Mouse (Mus musculus) kidney, postnatal 10 days (tissue): Measurements from ENCODE around the gene G0s2.

Source experiments
- DNase-seq: peaks from one replicate; pipeline ENCODE4 v3.0.0; 2021; ENCODE audit warnings: mixed read lengths

The G0s2 gene

DNA sequence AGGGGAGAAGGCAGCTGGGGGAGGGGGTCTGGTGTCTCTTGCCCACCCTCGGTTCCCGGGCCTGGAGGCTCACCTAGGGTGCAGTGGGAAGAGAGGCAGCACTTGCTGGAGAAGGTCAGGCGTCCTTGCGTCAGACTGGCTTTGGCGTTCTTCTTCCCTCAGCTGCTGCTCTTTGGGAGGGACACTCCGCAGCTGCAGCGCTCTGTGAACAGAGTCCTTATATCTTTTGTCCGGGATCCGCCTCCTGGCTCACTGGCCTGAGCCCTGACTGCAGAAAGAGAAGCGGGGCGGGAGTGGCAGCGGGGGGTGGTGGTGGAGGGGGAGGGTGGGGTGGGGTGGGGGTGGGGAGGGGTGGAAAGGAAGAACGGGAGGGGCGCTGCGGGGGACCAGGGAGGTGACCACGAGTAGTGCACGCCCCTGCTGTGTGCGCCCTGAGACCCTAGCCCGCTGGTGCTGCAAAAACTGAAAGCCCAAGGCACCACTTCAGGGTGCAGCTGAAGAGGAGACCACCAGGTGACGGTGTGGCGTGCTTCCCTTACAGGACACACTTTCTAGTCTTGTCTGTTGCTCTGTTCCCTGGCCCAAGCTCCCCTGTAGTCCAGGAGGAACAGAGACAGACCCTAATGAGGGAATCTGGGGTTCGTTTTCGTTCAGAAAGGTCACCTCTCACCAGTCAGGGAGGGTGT lies at the start of gene G0s2:
Gene G0s2, minus strand, starts transcription at position 302 of the 686 bp plus-strand sequence.
- peak; percentile 89 for DNase-seq

DNA sequence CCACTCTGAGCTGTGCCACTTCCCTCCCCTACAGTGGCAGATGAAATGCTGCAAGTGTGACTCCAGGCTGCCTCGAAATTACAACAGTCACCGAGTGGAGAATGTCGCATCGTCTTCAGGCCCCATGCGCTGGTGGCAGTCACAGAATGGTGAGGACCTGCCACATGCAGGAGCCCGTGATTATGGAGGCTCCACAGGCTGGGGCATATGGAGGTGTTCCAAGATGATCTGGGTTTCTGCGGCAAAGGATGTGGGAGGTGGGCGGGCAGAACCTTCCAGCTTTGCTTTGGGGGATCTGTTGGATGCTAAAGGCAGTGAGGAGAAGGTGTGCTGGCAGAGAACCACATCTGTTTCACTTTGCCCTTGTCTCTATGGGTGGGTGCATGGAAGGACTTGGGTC lies 47.4 kb upstream of the G0s2 start:
- DNase-seq, result no peak

DNA sequence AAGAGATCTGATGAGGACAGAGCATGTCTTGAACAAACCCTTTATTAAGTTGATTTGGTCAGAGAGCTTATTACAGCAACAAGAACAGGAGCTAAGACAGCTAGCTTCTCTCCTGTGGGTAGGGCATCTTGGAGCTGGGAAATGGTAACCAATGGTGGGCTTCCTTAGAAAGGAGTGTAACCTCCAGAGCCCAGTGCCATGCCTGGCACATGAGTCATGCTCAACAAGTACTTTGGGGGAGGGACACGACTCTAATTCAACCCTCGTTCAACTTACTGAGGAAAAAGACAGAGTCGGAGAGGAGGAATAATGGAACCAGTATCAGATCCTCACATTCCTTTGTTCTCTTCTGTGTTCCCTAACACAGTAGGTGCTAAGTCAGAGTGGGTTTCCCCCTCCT lies 46.7 kb upstream of the G0s2 start:
- DNase-seq, result no peak

DNA sequence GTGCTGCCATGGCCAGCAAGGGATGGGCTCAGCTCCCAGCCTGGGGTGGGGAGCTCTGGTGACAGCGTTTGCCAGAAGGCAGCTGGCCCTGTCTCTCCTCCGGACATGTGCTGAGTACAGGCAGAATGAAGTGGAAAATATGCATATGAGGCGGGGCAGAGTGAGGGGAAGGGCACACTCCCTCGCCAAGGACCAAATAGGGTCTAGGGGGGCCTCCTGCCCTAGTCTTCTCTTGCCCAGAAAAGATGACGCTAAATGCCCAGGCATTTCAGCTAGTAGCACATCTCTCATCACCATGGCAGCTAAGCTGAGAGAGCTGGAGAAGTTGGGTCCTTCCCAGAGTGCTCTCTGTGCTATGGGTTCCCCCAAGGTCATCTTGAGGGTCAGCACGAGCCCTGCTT lies 44.1 kb upstream of the G0s2 start:
- DNase-seq, result peak; percentile 74

DNA sequence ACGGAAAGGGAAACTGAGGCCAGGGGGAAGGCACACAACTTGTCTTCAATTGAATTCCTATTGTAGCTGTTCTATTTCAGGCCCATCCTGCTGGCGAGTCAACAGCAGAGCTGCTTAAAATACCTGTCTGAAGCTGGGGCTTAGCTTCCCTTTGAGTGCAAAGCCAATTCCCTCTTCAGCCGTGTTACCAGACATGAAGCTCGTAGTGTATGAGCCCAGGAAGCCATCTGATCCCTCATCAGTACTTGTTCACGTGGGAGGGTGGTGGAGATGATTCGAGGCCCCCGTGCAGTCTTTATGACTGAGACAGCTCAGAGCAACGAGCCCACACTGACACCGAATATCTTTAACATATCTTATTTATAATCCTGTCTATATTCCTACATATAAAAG lies 43.3 kb upstream of the G0s2 start:
- DNase-seq, result no peak

DNA sequence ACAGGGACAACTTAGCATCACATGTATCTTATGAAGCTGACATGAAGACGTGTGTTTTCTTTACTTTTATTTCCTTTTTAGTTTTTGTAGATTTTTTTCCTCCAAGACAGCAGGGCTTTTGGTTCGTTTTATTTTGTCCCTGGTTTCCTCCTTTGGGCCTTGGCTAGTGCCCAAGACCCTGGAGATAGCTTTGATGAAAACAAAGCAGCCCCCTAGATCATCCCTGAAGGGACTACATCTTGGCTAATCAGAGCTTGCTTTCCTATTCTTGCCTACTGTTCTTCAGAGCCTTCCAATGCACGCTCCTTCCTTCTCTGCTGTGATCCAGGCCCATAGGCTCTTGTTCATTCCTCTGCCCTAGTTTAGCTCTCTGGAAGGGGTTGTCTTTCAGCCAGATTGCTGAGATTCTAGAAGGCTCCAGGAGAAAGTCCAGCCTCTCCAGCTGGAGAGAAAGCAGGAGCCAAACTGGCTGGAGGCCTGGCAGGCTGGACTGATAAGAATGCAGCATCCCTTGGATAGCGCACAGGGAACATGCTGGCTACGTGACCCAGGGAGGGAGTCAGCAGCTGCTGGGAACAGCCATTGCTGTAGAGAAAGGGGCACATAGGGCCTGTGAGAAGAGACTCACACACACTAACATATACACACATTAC lies 42.8 kb upstream of the G0s2 start:
- DNase-seq, result peak; percentile 87

DNA sequence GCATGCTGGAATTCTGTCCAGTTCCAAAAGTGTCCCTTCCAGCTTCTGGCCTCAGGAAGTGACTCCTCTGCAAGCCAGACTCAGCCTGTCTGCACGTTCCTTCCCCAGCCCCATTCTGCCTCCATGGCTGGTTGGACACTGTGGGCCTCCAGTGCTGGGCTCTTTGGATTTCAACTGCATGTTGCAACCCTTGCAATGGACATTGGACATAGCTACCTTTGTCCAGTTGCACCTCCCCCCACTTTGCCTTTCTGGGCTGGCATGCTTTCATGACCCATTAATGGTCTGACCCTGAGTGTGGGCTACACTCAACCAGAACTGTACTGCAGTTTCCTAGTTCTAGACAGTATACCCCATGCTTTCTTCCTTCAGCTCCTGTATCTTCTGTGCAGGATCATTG lies 38.6 kb upstream of the G0s2 start:
- DNase-seq, result peak; percentile 69

DNA sequence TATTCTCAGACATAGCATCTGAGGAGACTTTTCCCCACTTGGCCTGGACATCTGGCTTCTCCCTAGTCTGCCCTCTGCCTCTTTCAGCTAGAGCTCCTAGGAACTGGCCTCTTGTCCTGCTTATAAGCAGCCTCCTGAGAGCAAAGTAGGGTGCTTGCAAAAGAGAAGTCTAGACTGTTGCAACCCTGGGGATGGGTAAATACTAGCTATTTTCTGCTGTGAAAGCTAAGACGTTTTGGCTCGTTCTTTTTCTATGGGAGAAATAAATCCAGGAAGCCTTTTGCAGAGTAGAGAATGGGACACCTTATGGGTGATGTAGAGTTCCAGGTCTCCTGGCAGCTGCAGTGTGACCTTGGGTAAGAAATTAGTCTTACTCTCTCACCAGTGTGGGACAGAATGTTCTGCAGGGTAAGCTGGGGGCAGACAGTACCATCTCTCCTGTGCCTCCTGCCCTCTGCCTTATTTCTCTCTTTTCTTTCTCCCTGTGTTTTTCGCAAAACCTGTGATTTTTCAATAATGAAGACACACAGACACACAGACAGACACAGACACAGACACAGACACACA lies 37.6 kb upstream of the G0s2 start:
- DNase-seq, result no peak

DNA sequence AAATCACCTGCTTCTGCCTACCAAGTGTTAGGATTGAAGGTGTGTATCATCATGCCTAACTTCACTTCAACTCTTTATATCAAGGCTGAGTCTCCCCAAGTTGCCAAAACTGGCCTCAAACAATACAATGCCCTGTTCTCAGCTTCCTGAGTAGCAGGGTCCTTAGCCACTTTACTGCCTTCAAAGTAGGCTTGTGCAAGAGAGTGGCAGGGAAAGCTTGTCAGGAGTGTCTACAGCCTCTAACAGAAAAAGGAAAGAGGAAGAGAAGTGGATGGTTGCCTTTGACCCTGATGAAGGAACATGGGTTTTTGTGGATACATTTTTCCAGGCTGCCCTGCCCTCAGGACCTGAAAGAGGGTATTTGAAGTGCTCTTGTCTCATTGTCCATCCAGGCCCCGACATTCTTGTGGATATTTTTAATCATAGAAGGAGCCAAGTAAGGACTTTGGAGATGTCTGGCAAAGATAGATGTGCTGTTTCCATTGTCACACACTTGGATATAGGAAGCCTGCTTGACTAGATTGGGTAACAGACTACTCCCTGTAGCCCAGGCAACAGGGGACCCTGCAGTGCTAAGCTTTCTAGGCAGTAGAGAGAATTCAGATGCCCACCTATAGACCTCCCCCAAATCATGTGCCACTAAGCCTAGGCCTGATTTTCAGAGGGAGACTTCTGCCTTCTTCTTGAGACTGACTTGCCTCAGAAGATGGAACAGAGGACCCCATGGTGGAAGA lies 36.9 kb upstream of the G0s2 start:
- no peak for DNase-seq

DNA sequence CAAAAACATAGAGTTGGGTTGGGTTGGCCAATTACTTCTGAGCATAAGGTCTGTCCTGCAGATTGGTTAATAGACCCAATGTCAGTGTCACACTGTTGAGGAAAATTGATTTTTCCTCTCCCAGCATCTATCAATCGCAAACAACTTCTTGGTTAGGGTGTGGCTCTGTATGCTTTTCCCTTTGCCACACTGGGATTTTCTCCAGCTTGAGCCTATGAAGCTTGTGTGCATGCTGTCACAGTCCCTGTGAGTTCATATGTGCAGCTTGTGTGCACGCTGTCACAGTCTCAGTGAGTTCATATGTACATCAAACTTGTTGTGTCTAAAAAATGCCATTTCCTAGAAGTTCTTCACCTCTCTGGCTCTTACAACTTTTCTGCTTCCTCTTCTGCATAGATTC lies 33.8 kb upstream of the G0s2 start:
- no peak for DNase-seq

DNA sequence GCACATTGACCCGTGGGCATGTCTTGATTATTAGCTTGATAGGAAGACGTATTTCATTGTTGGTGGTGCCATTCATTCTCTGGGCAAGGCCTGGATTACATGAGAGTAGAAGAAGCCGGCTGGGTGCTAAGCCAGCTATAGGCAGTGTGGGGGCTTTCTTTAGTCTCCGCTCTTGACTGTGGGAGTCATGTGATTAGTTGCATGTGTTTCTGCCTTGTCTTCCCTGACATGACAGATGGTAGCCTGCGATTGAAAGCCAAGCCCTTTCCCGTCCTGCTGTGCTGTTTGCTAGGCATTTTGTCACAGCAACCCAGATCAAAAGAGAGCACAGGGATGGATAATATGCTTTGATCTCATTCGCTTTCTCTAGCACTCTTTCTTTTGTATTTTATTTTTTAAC lies 32.4 kb upstream of the G0s2 start:
- DNase-seq, result no peak

DNA sequence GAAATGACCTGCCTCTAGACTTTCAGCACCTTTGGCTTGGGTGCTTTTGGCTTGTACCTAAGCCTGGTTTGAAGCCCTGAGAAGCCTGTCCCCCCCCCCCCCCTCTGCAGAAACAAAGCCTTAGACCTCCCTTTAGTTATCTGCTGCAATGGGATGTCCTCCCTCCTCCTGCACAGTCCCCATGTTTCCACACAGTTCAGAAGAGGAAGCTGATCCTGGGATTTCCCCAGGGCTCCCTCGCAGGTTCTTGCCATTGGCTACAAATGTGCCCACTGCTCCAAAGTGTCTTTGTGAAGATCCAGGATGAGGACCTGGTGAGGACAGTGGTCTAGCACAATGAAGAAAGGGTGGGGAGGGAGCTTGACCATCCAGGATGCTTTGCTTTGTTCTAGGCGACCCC lies 30.1 kb upstream of the G0s2 start:
- no peak for DNase-seq

DNA sequence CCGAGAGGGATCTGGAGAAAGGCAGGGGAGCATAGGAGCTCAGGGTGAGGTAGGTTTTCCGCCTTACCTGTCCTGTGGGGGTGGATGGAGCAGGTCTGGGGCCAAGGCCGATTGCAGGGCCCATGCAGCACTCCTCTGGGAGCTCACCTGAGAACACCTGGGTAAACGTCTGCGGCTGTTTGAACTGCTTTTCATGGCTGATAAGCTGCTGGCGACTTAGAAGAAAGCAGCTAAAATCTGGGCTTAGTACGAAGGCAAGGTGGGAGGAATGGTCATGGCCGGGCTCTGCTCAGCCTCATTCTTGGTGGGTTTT lies 29.0 kb upstream of the G0s2 start:
- DNase-seq, result no peak

DNA sequence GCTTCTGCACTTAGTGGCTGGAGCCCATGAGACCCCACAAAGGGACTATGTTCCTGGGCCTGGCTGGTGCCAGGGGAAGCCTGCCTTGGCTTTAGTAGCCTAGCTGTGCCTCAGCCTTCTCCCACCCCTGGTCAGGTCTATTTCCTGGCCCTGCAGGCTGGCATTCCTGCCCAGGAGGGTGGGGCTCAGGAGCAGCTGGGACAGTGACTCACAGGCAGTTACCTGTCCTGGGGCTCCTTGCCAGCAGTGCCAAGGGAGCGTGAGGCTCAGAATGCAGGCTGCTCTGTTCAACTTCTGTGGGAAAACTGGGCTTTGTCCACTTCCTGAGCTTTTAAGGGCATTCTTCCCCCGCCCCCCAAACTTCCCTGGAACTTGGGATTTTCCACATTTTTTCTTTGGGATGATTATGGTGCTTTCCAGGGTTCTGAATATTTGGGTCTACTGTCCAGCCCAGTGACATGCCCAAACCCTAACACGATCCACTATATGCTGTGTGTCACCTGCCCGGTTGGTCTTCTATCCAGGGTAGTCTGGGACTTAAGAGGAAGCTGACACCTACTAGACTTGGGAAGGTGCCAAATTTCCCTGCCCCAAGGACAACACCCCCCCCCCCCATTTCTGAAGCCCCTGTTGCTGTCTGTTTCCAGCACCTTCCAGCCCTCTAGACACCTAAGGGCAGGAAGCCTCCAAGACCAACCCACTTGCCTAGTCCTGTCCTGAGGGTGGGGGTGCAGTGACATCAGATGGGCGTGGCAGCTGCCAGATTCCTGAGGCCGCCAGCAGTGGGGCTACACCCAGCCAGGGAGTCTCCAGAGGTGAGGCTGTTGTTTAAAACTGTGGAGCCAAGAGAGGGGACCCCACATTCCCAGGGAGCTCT lies 28.4 kb upstream of the G0s2 start:
- peak; percentile 48 for DNase-seq

DNA sequence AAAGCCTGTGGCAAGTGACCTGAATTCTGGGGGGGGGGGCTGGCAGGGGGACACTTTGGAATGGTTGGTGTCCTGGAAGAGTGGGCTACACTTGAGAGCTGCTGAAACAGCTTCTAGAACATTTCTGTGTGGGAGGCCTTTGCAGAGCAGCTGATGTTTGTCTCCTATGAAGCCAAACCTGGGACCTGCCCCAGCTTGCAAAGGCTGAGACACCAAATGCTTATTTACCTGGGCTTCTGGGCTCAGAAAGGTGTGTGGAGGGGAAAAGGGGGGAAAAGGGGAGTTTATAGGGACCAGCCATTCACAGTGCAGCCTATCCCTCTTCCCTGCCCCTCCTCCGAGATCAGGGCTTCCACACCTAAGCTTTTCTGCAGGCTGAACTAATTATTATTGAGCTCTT lies 27.0 kb upstream of the G0s2 start:
- no peak for DNase-seq

DNA sequence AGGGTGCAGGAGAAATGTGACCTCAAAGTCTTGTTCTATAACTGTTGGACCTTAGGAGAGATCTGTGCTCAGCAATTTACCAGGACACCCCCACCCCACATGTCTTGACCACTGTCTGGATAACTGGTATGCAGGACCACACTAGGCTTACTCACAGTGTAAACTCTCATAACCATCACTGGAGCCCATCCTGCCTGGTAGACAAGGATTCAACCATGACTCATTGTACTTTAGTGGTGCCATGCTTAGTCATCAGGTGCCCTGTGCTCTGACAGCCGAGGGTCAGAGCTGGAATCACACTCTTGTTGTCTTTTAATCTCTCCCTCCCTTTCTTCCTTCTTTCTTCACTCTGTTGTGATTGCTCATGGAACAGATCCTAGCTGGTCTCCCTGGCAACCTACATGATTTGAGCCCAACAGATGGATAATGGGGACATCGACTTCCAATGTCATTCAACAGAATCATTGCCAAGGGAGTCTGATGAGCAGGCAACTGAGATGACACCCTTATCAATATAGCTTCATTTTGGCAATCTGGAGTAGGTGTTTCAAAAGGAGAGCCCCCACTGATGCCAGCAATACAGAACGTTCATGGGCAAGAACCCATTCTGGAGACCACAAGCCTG lies 25.2 kb upstream of the G0s2 start:
- no peak for DNase-seq

DNA sequence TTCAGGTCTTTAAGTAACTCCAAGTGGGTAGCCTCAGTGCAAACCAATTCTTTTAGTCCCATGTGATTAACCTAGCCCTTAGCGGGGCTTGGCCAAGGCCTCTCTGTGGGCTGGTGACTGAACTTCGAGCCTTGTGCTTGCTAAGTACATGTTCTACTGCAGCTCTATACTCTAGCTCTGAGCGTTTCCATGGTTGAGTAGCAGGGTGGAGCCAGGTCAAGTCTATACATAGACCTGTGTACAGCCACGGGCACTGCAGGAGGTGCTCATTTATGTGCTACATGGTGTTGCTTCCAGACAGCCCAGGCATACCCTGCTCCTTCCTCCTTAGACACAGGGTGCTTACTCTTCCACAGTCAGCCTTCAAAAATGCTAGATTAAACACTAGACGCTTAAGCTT lies 22.9 kb upstream of the G0s2 start:
- no peak for DNase-seq

DNA sequence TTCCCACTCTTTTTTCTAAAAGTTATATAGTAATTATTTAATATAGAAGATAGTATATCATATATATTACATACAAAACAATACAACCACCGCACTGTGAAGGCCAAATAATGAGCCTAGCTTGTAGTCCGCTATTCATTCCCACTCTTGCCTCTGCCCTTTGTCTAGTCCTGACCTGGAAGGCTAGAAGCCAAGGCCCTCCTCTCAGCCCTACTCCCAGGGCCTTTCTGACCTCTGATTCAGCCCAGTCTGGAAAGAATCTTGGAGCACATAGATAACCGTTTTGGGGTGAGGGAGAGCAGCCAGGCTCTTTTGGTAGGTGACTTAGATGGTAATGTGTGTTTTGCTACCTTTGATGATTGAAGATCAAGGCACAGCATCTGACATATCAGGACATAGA lies 20.9 kb upstream of the G0s2 start:
- DNase-seq, result no peak

DNA sequence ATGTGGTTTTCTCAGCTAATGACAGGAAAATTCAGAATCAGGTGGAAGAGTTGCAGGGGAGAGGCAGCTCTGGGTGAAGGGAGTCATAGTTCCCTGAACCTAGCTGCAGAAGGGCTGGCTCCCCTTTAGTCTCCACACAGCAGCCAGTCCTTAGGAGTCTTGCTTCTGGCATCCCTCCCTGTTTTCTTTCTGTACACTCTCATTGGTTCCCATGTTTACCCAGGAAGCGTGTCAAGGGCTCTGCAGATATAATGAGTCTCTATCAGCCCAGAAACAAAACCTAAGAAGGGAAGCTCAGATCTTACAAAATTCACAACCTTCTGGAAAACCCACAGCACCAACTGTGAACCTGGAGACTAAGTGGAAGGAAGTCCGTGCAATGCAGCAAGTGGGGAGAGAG lies 20.0 kb upstream of the G0s2 start:
- no peak for DNase-seq

DNA sequence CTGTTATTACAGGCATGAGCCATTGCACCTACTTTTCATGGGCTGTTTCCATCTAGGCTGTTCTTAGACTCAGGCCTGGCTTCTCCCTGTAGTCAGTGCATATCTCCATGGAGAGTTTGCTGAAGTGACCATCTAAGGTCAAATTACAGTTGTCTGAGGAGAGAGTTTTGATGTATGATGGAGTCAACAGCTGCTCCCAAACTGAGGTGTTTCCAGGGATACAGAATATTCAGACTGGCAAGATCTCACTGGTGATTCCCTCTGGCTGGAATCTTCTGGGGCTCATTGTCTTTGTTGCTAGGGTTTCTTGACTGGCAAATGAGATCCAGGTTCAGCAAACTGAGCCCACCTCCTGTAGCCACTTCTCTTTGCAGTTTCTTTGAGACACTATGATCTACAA lies 17.7 kb upstream of the G0s2 start:
- no peak for DNase-seq

DNA sequence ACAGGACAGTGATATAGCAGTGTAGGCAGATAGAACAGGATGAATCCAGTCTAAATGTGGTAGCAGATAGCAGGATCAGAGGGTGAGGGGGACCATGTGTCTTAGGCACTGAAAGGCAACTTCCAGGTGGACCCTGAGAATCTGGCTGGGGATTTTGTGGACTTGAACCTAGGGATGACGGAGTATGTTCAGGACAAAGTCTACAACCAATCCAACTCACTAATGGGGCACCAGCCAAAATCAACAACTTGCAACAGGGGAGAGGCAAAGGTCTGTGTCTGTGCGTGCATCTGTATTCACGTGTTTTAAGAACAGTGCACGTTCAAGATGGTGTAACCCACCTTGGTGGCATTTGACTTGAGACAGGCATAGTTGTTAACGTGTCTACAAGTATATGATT lies 16.9 kb upstream of the G0s2 start:
- no peak for DNase-seq

DNA sequence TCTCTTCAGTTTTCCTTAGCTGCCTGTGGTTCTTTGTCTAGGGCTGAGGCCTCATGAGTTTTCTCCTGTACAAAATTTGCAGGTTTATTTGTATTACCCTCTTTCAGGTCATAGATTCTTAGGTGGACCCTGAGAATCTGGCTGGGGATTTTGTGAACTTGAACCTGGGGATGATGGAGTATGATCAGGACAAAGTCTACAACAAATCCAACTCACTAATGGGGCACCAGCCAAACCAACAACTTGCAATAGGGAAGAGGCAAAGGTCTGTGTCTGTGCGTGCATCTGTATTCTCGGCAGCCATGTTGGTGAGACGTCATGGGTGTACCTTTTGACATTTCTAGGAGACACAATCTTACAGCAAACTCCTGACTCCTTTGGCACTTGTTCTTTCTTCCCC lies 16.1 kb upstream of the G0s2 start:
- DNase-seq, result no peak

DNA sequence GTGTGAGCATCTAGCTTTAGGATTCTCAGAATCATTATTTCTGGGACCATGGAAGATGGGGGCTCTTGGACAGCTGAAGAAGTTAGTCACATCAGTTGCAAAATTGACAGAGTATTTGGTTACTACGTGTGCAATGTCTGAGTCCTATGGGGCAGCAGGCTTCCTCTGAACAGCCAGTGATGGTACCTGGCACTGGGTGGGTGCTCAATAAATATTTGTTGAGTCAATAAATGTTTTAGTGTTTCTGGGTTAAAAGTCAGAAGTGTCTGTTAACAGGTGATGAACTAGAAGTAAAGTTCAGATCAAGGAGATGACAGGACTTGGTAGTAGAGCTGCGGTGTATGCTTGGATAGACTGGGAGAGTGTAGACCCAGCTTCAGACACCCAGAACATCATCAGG lies 14.6 kb upstream of the G0s2 start:
- no peak for DNase-seq
